Mouse (Mus musculus): ENCODE data around the gene Ptn. TPM values are rescaled to one million over a fixed set of nuclear protein-coding genes. Genes with fewer than 3 reads are reported as not detected.

Ptn gene
- total and polyA plus RNA-seq, 2 experiments from 2014 or later: 486 to 1,122 TPM

DNA sequence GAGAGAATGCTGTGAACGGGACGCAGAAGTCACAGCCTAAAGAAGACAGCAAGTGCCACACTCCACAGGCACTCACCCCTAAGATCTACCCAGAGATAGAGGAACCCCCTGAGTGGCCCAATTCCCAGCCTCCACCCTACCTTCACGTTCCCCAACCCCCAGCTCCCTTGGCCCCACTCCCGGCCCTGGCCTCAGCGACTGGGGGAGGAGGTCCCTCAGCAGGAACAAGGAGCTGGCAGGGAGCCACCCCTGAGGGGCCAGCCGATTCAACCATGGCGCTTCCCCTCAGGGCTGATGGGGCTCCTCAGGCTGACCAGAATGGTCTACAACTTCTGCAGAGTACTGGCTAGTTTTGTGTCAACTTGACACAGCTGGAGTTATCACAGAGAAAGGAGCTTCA, 81.9 kb downstream of the Ptn start:
- peak; percentile 66 for DNase-seq (ENCODE audit: low spot score)
- Histone ChIP-seq H3K9ac (replicated peaks; ENCODE audit: low read length, poor library complexity, severe bottlenecking) (no peak overlapping the region), H3K4me1 (ENCODE audit: insufficient read depth, low read length) (no peaks in the 10 kb centered on the region), H3K4me2 (ENCODE audit: low read depth, low read length, poor library complexity, severe bottlenecking) (no peak overlapping the region), H3K9me3 (ENCODE audit: low read length) (peaks cover 9% of the 10 kb centered on the region; the same call in 1 of the 2 replicates), H3K4me3 (ENCODE audit: low read depth, low read length) (no peak overlapping the region), H3K36me3 (ENCODE audit: insufficient read depth, low read length) (peaks cover 5% of the 10 kb centered on the region; the same call in 1 of the 2 replicates), H3K27me3 (ENCODE audit: insufficient read depth, low read length) (no peaks in the 10 kb centered on the region), H3K27ac (ENCODE audit: low read depth, low read length) (no peak overlapping the region)
- no peak for TF ChIP-seq CTCF (IDR thresholded peaks at IDR 0.05)
- WGBS: 64% methylated on average over 7 of the region's 7 CpGs
- ATAC-seq (ENCODE audit: low FRiP score): no peak

DNA sequence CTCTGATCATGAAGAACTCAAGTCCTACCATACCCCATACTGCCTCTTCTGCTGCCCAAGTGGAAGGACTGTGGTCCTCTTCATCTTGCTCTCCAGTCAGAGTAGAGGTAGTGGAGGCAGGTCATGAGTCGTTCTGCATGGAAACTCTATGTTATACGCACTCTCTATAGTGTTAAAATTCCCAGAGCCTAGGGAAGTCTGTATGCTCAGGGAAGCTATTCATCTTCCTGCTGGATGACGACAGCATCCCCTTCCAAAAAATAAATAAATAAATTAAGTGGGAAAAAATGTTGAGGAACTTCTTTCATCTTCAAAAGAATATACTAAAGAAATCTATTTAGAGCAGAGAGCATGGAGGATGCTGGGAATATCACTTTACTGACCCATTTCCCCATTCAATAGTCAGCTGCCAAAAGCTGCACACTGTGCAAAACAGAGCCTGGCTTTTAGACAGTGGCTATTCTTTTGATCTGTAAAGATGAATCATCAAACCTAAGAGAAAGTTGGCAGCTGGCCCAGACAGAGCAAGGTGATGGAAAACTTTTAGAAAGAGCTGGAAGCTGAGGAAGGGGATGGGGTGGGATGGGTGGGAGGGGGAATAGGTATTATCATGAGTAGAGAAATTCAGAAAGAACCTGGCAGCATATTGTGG, 84.4 kb downstream of the Ptn start:
- H3K27ac ChIP-seq (ENCODE audit: low read depth, low read length): no peak overlapping the region
- DNase-seq (ENCODE audit: low spot score) (peak; percentile 50), ATAC-seq (ENCODE audit: low FRiP score) (no peak)
- H3K4me3 ChIP-seq (ENCODE audit: low read depth, low read length): no peak overlapping the region
- no peaks in the 10 kb centered on the region for H3K27me3 ChIP-seq (ENCODE audit: insufficient read depth, low read length)
- H3K4me1 ChIP-seq (ENCODE audit: insufficient read depth, low read length): no peaks in the 10 kb centered on the region
- H3K36me3 ChIP-seq (ENCODE audit: insufficient read depth, low read length): no peaks in the 10 kb centered on the region; the same call in 1 of the 2 replicates
- 65% methylated on average over 3 of the region's 3 CpGs for WGBS
- H3K9ac ChIP-seq (replicated peaks; ENCODE audit: low read length, poor library complexity, severe bottlenecking): no peak overlapping the region
- H3K9me3 ChIP-seq (ENCODE audit: low read length): no peaks in the 10 kb centered on the region
- TF ChIP-seq CTCF (IDR thresholded peaks at IDR 0.05): no peak
- H3K4me2 ChIP-seq (ENCODE audit: low read depth, low read length, poor library complexity, severe bottlenecking): no peak overlapping the region

DNA sequence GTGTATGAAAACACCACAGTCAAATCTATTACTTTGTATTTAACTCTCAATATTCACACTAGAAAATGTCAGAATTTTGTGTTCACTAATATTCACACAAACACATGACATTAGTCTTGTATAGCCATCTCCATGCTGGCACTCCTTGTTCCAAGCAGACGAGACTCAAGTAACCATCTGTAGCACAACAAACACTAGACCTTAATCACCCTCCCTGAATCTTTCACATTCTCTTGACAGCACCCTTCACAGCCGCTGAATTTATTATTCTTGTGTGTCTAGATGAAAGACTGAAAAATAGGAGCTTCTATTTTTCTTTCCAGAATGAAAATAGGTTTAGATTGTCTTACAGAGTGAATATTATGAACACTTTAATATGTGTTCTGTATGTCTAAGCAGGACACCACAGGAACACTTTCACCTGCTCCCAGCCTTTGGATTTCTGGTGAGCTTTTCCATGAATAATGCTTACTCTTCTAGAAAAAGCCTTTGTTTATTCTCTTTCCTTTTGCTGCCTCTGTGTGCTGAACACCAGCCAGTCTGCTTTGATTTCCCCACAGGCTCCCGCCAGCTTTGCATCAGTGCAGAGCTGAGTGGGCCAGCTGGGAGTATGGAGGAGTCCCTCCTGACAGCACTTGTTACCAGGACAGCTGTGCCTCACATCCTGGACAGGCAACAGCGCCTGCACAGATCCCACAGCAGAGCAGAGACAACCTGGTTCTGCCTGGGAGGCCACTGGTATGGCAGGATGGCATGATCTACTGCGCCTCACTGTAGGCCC, 87.1 kb downstream of the Ptn start:
- Histone ChIP-seq H3K9ac (replicated peaks; ENCODE audit: low read length, poor library complexity, severe bottlenecking) (no peak overlapping the region), H3K9me3 (ENCODE audit: low read length) (no peaks in the 10 kb centered on the region), H3K4me3 (ENCODE audit: low read depth, low read length) (no peak overlapping the region), H3K27me3 (ENCODE audit: insufficient read depth, low read length) (no peaks in the 10 kb centered on the region), H3K36me3 (ENCODE audit: insufficient read depth, low read length) (no peaks in the 10 kb centered on the region), H3K4me1 (ENCODE audit: insufficient read depth, low read length) (no peaks in the 10 kb centered on the region), H3K27ac (ENCODE audit: low read depth, low read length) (peak overlapping the region; percentile 63), H3K4me2 (ENCODE audit: low read depth, low read length, poor library complexity, severe bottlenecking) (no peak overlapping the region)
- peak; percentile 62; the same call in 1 of the 2 replicates for ATAC-seq (ENCODE audit: low FRiP score)
- peak; percentile 64 for DNase-seq (ENCODE audit: low spot score)
- TF ChIP-seq CTCF (IDR thresholded peaks at IDR 0.05): no peak
- WGBS: 33% methylated on average over 5 of the region's 5 CpGs

DNA sequence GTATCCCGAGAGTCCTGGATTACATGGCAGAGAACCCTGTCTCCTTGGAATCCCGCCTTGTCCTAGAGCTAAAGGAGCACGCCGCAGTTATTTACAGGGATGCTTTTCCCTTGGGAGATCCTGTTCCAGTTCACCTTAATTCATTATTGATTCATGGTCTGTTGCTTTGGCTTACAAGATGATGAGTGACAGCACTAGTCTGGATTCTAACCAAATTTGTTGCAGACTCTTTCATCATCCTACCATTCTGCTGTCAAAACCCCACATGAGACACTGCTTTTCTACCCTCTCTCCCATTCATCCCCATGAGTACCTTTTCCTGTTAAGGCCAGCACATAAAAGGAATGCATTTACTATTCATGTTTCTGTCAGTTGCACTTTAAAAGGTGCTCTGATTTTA, 96.7 kb downstream of the Ptn start:
- Histone ChIP-seq H3K4me1 (ENCODE audit: insufficient read depth, low read length) (no peaks in the 10 kb centered on the region), H3K9ac (replicated peaks; ENCODE audit: low read length, poor library complexity, severe bottlenecking) (no peak overlapping the region), H3K9me3 (ENCODE audit: low read length) (no peaks in the 10 kb centered on the region), H3K27me3 (ENCODE audit: insufficient read depth, low read length) (no peaks in the 10 kb centered on the region), H3K4me3 (ENCODE audit: low read depth, low read length) (no peak overlapping the region), H3K4me2 (ENCODE audit: low read depth, low read length, poor library complexity, severe bottlenecking) (no peak overlapping the region), H3K27ac (ENCODE audit: low read depth, low read length) (no peak overlapping the region), H3K36me3 (ENCODE audit: insufficient read depth, low read length) (0 out of 2 replicates have a peak, but pooled peaks cover 10% of the 10 kb centered on the region)
- WGBS: 86% methylated on average over 4 of the region's 4 CpGs
- peak; percentile 22 for DNase-seq (ENCODE audit: low spot score)
- no peak for ATAC-seq (ENCODE audit: low FRiP score)
- no peak for TF ChIP-seq CTCF (IDR thresholded peaks at IDR 0.05)

DNA sequence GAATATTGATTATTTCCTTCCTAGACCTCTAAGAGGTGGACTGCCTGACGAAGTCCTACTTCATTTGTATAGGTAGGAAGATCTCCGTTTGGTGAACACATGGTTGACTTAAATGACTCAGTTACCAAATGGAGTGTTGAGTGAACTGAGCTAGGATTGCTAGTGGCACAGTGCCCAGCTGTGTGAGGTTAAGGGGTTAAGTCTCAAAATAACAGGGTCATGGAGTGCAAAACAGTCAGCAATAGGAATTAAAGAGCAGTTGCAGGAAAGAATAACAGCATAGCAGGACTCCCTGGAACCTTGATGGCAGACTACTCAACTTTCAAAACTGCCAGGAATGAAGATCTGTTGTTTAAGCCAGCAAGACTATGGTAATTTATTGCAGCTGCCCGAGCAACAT, 114.5 kb downstream of the Ptn start:
- ATAC-seq (ENCODE audit: low FRiP score): no peak
- no peak overlapping the region for H3K4me3 ChIP-seq (ENCODE audit: low read depth, low read length)
- no peak overlapping the region for H3K9ac ChIP-seq (replicated peaks; ENCODE audit: low read length, poor library complexity, severe bottlenecking)
- no peak overlapping the region for H3K27ac ChIP-seq (ENCODE audit: low read depth, low read length)
- 47% methylated on average over 3 of the region's 3 CpGs for WGBS
- no peak for TF ChIP-seq CTCF (IDR thresholded peaks at IDR 0.05)
- no peaks in the 10 kb centered on the region for H3K9me3 ChIP-seq (ENCODE audit: low read length)
- H3K36me3 ChIP-seq (ENCODE audit: insufficient read depth, low read length): no peaks in the 10 kb centered on the region
- no peak overlapping the region for H3K4me2 ChIP-seq (ENCODE audit: low read depth, low read length, poor library complexity, severe bottlenecking)
- no peaks in the 10 kb centered on the region for H3K4me1 ChIP-seq (ENCODE audit: insufficient read depth, low read length)
- no peak for DNase-seq (ENCODE audit: low spot score)
- no peaks in the 10 kb centered on the region for H3K27me3 ChIP-seq (ENCODE audit: insufficient read depth, low read length)

DNA sequence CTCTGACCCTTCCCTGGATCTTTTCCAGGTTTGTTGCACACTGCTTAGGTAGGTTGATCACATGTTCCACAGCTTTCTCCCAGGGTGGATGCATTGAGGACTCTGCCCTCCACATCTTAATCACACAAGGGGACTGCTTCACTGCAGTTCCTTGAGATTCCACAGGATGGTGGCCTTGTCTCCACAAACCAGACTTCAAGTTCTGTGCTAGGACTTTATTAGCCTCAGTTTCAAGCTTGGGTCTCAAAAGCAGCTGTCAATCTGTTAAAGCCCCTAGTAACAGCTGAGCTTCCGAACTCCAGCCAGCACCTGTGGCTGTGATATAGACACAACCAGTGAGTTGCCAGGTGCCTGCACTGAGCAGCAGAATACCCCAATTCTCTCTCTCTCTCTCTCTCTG, 118.5 kb downstream of the Ptn start:
- peak; percentile 91 for TF ChIP-seq CTCF (IDR thresholded peaks at IDR 0.05)

More for the DNA sequence above, 118.5 kb downstream of the Ptn start:
- Histone ChIP-seq H3K9me3 (ENCODE audit: low read length) (no peaks in the 10 kb centered on the region), H3K4me1 (ENCODE audit: insufficient read depth, low read length) (no peaks in the 10 kb centered on the region), H3K4me3 (ENCODE audit: low read depth, low read length) (no peak overlapping the region), H3K27me3 (ENCODE audit: insufficient read depth, low read length) (no peaks in the 10 kb centered on the region), H3K36me3 (ENCODE audit: insufficient read depth, low read length) (no peaks in the 10 kb centered on the region), H3K27ac (ENCODE audit: low read depth, low read length) (no peak overlapping the region), H3K9ac (replicated peaks; ENCODE audit: low read length, poor library complexity, severe bottlenecking) (no peak overlapping the region), H3K4me2 (ENCODE audit: low read depth, low read length, poor library complexity, severe bottlenecking) (no peak overlapping the region)
- DNase-seq (ENCODE audit: low spot score) (peak; percentile 89), ATAC-seq (ENCODE audit: low FRiP score) (peak; percentile 83)
- WGBS: 8% methylated on average over 1 of the region's 1 CpGs
